Mouse (Mus musculus): ENCODE data around the gene Gm10959. TPM values are rescaled to one million over a fixed set of nuclear protein-coding genes. Genes with fewer than 3 reads are reported as not detected.

Gene Gm10959
- polyA plus RNA-seq, 1 experiment from 2014 or later = not detected

DNA sequence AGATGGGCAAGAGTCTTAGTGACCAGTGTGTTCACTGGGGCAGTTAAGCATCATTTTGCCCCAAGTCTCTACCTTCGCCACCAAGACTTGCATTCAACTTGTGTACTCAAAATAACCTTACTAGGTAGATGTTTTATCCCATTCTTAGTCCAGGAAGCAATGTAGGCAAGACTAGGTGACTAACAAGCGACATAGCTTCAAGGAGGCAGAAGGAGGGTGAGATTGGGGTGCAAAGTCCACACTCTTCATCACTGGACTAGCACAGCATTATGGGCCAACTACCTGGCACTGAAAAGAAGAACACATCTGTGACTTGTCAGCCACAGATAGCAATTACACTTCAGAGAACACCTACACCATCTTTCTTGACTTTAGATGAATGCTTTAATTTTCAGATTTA lies 42.3 kb downstream of the Gm10959 start:
- Histone ChIP-seq H3K27ac (ENCODE audit: low read length) (no peak overlapping the region), H3K27me3 (ENCODE audit: control insufficient read depth, insufficient read depth, low read length) (no peaks in the 10 kb centered on the region), H3K9me3 (replicated peaks; ENCODE audit: control insufficient read depth, low read length) (no peaks in the 10 kb centered on the region), H3K36me3 (ENCODE audit: control insufficient read depth, insufficient read depth, low read length) (no peaks in the 10 kb centered on the region), H3K9ac (ENCODE audit: low read length) (no peak overlapping the region), H3K4me1 (ENCODE audit: control insufficient read depth, insufficient read depth, low read length) (no peaks in the 10 kb centered on the region), H3K4me2 (ENCODE audit: low read depth, low read length) (no peak overlapping the region), H3K4me3 (replicated peaks; ENCODE audit: low read length) (no peak overlapping the region)
- no peak for ATAC-seq (ENCODE audit: insufficient read depth, low FRiP score)
- 86% methylated on average over 2 of the region's 2 CpGs for WGBS

DNA sequence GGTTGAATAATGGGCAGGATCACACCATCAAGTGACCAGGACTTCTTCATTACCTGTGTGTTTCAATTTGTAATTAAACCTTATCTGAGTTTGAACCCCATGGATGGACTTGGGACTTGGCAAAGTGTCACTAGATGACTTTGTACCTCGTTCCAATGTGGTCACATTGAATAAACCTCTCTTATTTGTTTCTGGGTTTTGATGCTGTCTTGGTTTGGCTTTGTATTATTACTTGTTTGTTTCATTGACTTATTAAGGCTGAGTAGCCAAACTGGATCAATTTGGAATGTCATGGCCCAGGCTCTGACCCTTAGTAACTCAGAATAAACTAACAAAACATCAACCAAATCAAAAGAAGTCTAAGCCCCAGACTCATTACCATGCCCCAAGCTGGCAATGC lies 47.6 kb downstream of the Gm10959 start:
- Histone ChIP-seq H3K4me1 (ENCODE audit: control insufficient read depth, insufficient read depth, low read length) (no peaks in the 10 kb centered on the region), H3K9ac (ENCODE audit: low read length) (no peak overlapping the region), H3K27me3 (ENCODE audit: control insufficient read depth, insufficient read depth, low read length) (no peaks in the 10 kb centered on the region), H3K27ac (ENCODE audit: low read length) (no peak overlapping the region), H3K4me3 (replicated peaks; ENCODE audit: low read length) (no peak overlapping the region), H3K36me3 (ENCODE audit: control insufficient read depth, insufficient read depth, low read length) (no peaks in the 10 kb centered on the region), H3K9me3 (replicated peaks; ENCODE audit: control insufficient read depth, low read length) (no peaks in the 10 kb centered on the region), H3K4me2 (ENCODE audit: low read depth, low read length) (no peak overlapping the region)
- no peak for ATAC-seq (ENCODE audit: insufficient read depth, low FRiP score)
- WGBS = 84% methylated on average over 1 of the region's 1 CpGs

DNA sequence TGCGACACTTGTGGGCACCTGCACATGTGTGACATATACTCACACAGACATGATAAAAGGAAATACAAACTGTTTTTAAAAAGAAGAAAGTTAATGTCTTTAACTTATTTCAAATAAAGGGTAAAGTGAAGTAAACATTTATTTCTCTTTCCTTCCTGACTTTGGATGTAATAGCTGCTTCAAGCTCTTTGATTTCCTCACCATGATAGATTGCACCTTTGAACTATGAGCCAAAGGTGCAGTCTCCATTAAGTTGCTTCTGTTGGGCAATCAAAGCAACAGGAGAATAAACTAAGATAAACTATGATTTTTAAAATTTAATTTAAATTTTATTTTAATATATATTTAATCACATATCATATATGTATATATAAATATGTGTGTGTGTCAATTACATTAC lies 50.9 kb downstream of the Gm10959 start:
- WGBS = 95% methylated on average over 1 of the region's 1 CpGs
- H3K9ac ChIP-seq (ENCODE audit: low read length) = no peak overlapping the region
- no peak for ATAC-seq (ENCODE audit: insufficient read depth, low FRiP score)

DNA sequence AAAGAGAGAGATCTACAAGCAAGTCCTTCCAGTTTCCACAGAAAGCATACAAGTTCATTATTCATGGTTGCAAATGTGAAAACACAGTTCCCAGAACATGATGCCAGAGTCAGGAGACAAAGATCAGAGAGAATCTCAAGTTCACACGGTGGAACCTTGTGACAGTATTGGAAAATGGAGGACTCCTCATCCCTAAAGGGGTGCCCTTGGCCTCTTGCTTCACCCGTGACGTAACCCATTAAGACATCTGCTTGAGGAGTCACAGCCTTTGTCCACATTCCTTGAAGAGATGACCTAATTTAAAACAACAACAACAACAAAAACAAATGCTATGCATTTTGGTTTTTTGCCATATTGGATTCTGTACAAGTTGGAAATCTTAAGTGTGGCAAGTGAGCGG lies 54.1 kb downstream of the Gm10959 start:
- H3K4me3 ChIP-seq (replicated peaks; ENCODE audit: low read length) = no peak overlapping the region
- H3K4me1 ChIP-seq (ENCODE audit: control insufficient read depth, insufficient read depth, low read length) = no peaks in the 10 kb centered on the region
- no peaks in the 10 kb centered on the region for H3K9me3 ChIP-seq (replicated peaks; ENCODE audit: control insufficient read depth, low read length)
- ATAC-seq (ENCODE audit: insufficient read depth, low FRiP score) = no peak
- H3K27me3 ChIP-seq (ENCODE audit: control insufficient read depth, insufficient read depth, low read length) = no peaks in the 10 kb centered on the region
- H3K27ac ChIP-seq (ENCODE audit: low read length) = no peak overlapping the region
- H3K36me3 ChIP-seq (ENCODE audit: control insufficient read depth, insufficient read depth, low read length) = no peaks in the 10 kb centered on the region
- H3K9ac ChIP-seq (ENCODE audit: low read length) = no peak overlapping the region
- H3K4me2 ChIP-seq (ENCODE audit: low read depth, low read length) = no peak overlapping the region
- 85% methylated on average over 4 of the region's 4 CpGs for WGBS

More for the DNA sequence above, 50.9 kb downstream of the Gm10959 start:
- Histone ChIP-seq H3K36me3 (ENCODE audit: control insufficient read depth, insufficient read depth, low read length) (no peaks in the 10 kb centered on the region), H3K4me3 (replicated peaks; ENCODE audit: low read length) (no peak overlapping the region), H3K9me3 (replicated peaks; ENCODE audit: control insufficient read depth, low read length) (no peaks in the 10 kb centered on the region), H3K4me1 (ENCODE audit: control insufficient read depth, insufficient read depth, low read length) (no peaks in the 10 kb centered on the region), H3K27me3 (ENCODE audit: control insufficient read depth, insufficient read depth, low read length) (no peaks in the 10 kb centered on the region), H3K27ac (ENCODE audit: low read length) (no peak overlapping the region), H3K4me2 (ENCODE audit: low read depth, low read length) (no peak overlapping the region)

Other genes starting within 250 kb of the Gm10959 start
- gene Pde5a, start 190.4 kb downstream of the Gm10959 start, polyA plus RNA-seq (2015; fragmentation: Nextera tagmentation; extraction: Ambion mirVana) = 16.3 and 17.0 TPM in 2 replicates
- gene Fabp2, start 24.3 kb downstream of the Gm10959 start, polyA plus RNA-seq (2015; fragmentation: Nextera tagmentation; extraction: Ambion mirVana) = 140 and 148 TPM in 2 replicates
- gene 1810037I17Rik, start 4.8 kb upstream of the Gm10959 start, polyA plus RNA-seq (2015; fragmentation: Nextera tagmentation; extraction: Ambion mirVana) = 218 and 220 TPM in 2 replicates
- 17.6 and 22.6 TPM in 2 replicates for gene Usp53, start 65.2 kb upstream of the Gm10959 start, polyA plus RNA-seq (2015; fragmentation: Nextera tagmentation; extraction: Ambion mirVana)
- 3.6 and 21.6 TPM in 2 replicates for gene Myoz2, start 115.7 kb upstream of the Gm10959 start, polyA plus RNA-seq (2015; fragmentation: Nextera tagmentation; extraction: Ambion mirVana)

Data from stomach, embryonic 16.5 days (tissue).